Mouse (Mus musculus) neural tube, embryonic 11.5 days (tissue): ENCODE data around the gene Olfr48. TPM values are rescaled to one million over a fixed set of nuclear protein-coding genes. Genes with fewer than 3 reads are reported as not detected.

ENCODE experiments used
- polyA plus RNA-seq: library from polyadenylated mRNA; unstranded; fragments of >200 nt; fragmentation: Nextera tagmentation; extraction: Ambion mirVana; gene quantifications from 2 replicates; pipeline ENCODE4 v1.2.1, GENCODE M21; 2014

Gene Olfr48
- polyA plus RNA-seq, 1 experiment from 2014 or later, result not detected

Other genes starting within 250 kb of the Olfr48 start
- gene Olfr1247, start 234.1 kb downstream of the Olfr48 start, polyA plus RNA-seq, result not detected in 2 replicates
- gene Olfr1248, start 230.0 kb downstream of the Olfr48 start, polyA plus RNA-seq, result not detected in 2 replicates
- gene Olfr1249, start 213.2 kb downstream of the Olfr48 start, polyA plus RNA-seq, result not detected in 2 replicates
- gene Olfr1250, start 186.7 kb downstream of the Olfr48 start, polyA plus RNA-seq, result not detected in 2 replicates
- not detected in 2 replicates for gene Olfr1251, start 176.3 kb downstream of the Olfr48 start, polyA plus RNA-seq
- gene Olfr1252, start 123.2 kb downstream of the Olfr48 start, polyA plus RNA-seq, result not detected in 2 replicates
- not detected in 2 replicates for gene Olfr1253, start 91.1 kb downstream of the Olfr48 start, polyA plus RNA-seq
- not detected in 2 replicates for gene Olfr1254, start 54.6 kb downstream of the Olfr48 start, polyA plus RNA-seq
- gene Olfr1255, start 36.2 kb downstream of the Olfr48 start, polyA plus RNA-seq, result not detected in 2 replicates
- not detected in 2 replicates for gene Olfr1256, start 6.7 kb downstream of the Olfr48 start, polyA plus RNA-seq
- not detected in 2 replicates for gene Olfr1257, start 30.2 kb upstream of the Olfr48 start, polyA plus RNA-seq
- gene Olfr1258, start 79.1 kb upstream of the Olfr48 start, polyA plus RNA-seq, result not detected in 2 replicates
- gene Olfr1259, start 100.5 kb upstream of the Olfr48 start, polyA plus RNA-seq, result not detected in 2 replicates
- gene Olfr1260, start 126.1 kb upstream of the Olfr48 start, polyA plus RNA-seq, result not detected in 2 replicates
- gene Olfr1261, start 143.0 kb upstream of the Olfr48 start, polyA plus RNA-seq, result not detected in 2 replicates
- gene Olfr1262, start 151.9 kb upstream of the Olfr48 start, polyA plus RNA-seq, result not detected in 2 replicates
- not detected in 2 replicates for gene Olfr1263, start 163.9 kb upstream of the Olfr48 start, polyA plus RNA-seq
- not detected in 2 replicates for gene Olfr1264, start 177.4 kb upstream of the Olfr48 start, polyA plus RNA-seq
- gene Olfr1265, start 187.1 kb upstream of the Olfr48 start, polyA plus RNA-seq, result not detected in 2 replicates
- not detected in 2 replicates for gene Olfr140, start 215.4 kb upstream of the Olfr48 start, polyA plus RNA-seq